Mouse (Mus musculus) midbrain, embryonic 13.5 days (tissue): ENCODE data around the gene Epha4. TPM values are rescaled to one million over a fixed set of nuclear protein-coding genes. Genes with fewer than 3 reads are reported as not detected.

Source experiments
- ATAC-seq: fragments of 200-750 bp; cut with Nextera tagmentation; 2 replicates; pipeline ENCODE4 v1.8.0; 2017; ENCODE audit warnings: mild to moderate bottlenecking, moderate TSS enrichment, moderate library complexity
- H3K27ac ChIP-seq: fragments of 300-500 bp; sonication (generic); 2 replicates; pipeline ENCODE4 v1.5.1; 2015; ENCODE audit warnings: inconsistent platforms, mild to moderate bottlenecking, moderate library complexity
- H3K27me3 ChIP-seq: fragments of 300-500 bp; sonication (generic); 2 replicates; pipeline ENCODE4 v1.6.1; 2015; ENCODE audit warnings: mild to moderate bottlenecking, inconsistent platforms
- H3K36me3 ChIP-seq: fragments of 300-500 bp; sonication (generic); 2 replicates; pipeline ENCODE4 v1.6.1; 2015; ENCODE audit warnings: mild to moderate bottlenecking, inconsistent platforms
- H3K4me1 ChIP-seq: fragments of 300-500 bp; sonication (generic); replicated peaks from 2 replicates; pipeline ENCODE4 v1.6.1; 2015; ENCODE audit warnings: inconsistent platforms
- H3K4me2 ChIP-seq: fragments of 300-500 bp; sonication (generic); replicated peaks from 2 replicates; pipeline ENCODE4 v1.6.1; 2015; ENCODE audit warnings: moderate library complexity, mild to moderate bottlenecking, inconsistent platforms
- H3K4me3 ChIP-seq: fragments of 300-500 bp; sonication (generic); replicated peaks from 2 replicates; pipeline ENCODE4 v1.5.1; 2015; ENCODE audit warnings: mild to moderate bottlenecking, inconsistent platforms
- H3K9ac ChIP-seq: fragments of 300-500 bp; sonication (generic); replicated peaks from 2 replicates; pipeline ENCODE4 v1.6.1; 2015; ENCODE audit warnings: mild to moderate bottlenecking, inconsistent platforms
- H3K9me3 ChIP-seq: fragments of 300-500 bp; sonication (generic); 2 replicates; pipeline ENCODE4 v1.6.1; 2016; ENCODE audit warnings: mild to moderate bottlenecking, inconsistent platforms
- WGBS: fragments of 180-500 bp; shearing (Covaris S2); methylation state at CpG from one replicate; pipeline ENCODE4 v1.1.7; 2015; 5-methylcytosine and 5-hydroxymethylcytosine counted together
- polyA plus RNA-seq: library from polyadenylated mRNA; unstranded; fragments of >200 nt; fragmentation: Nextera tagmentation; extraction: Ambion mirVana; gene quantifications from 2 replicates; pipeline ENCODE4 v1.2.1, GENCODE M21; 2015

Epha4 gene
- polyA plus RNA-seq, 1 experiment from 2014 or later: 37.5 TPM

GRCm38 (mm10) chr1:77495790-77496158 is 19.1 kb downstream of the Epha4 start:
- Histone ChIP-seq H3K27me3 (no peaks in the 10 kb centered on the region), H3K4me2 (peak overlapping the region; percentile 41), H3K9ac (no peak overlapping the region), H3K36me3 (0 out of 2 replicates have a peak, but pooled peaks cover 4% of the 10 kb centered on the region), H3K4me1 (peaks cover 77% of the 10 kb centered on the region), H3K4me3 (no peak overlapping the region), H3K9me3 (no peaks in the 10 kb centered on the region), H3K27ac (peak overlapping the region; percentile 84)
- 8% methylated on average over 7 of the region's 7 CpGs for WGBS
- no peak for ATAC-seq

- H3K9me3 ChIP-seq: no peaks in the 10 kb centered on the region
- ATAC-seq: no peak
- peaks cover 71% of the 10 kb centered on the region for H3K4me1 ChIP-seq
- H3K9ac ChIP-seq: no peak overlapping the region
- peak overlapping the region; percentile 84 for H3K27ac ChIP-seq
- H3K4me3 ChIP-seq: no peak overlapping the region
- 0 out of 2 replicates have a peak, but pooled peaks cover 3% of the 10 kb centered on the region for H3K36me3 ChIP-seq
- 9% methylated on average over 10 of the region's 10 CpGs for WGBS
- H3K27me3 ChIP-seq: no peaks in the 10 kb centered on the region
- H3K4me2 ChIP-seq: peak overlapping the region; percentile 41
Measured at GRCm38 (mm10) chr1:77495030-77495789, 19.7 kb downstream of the Epha4 start.

- H3K27ac ChIP-seq: peak overlapping the region; percentile 17
- H3K4me2 ChIP-seq: peak overlapping the region; percentile 25
- no peaks in the 10 kb centered on the region for H3K36me3 ChIP-seq
- peaks cover 62% of the 10 kb centered on the region for H3K4me1 ChIP-seq
- no peak overlapping the region for H3K4me3 ChIP-seq
- 0 out of 2 replicates have a peak, but pooled peaks have one; percentile 25 for ATAC-seq
- H3K9ac ChIP-seq: no peak overlapping the region
- no peaks in the 10 kb centered on the region for H3K27me3 ChIP-seq
- 9% methylated on average over 10 of the region's 10 CpGs for WGBS
- H3K9me3 ChIP-seq: no peaks in the 10 kb centered on the region
Measured at GRCm38 (mm10) chr1:77493841-77494635, 20.9 kb downstream of the Epha4 start.

- WGBS: 94% methylated on average over 6 of the region's 6 CpGs
- Histone ChIP-seq H3K4me1 (peaks cover 31% of the 10 kb centered on the region), H3K4me2 (no peak overlapping the region), H3K9me3 (no peaks in the 10 kb centered on the region), H3K27ac (no peak overlapping the region), H3K27me3 (no peaks in the 10 kb centered on the region), H3K36me3 (no peaks in the 10 kb centered on the region), H3K4me3 (no peak overlapping the region), H3K9ac (no peak overlapping the region)
- no peak for ATAC-seq
Measured at GRCm38 (mm10) chr1:77490166-77490565, 24.7 kb downstream of the Epha4 start.

GRCm38 (mm10) chr1:77489387-77489786 is 25.5 kb downstream of the Epha4 start:
- Histone ChIP-seq H3K4me1 (peaks cover 25% of the 10 kb centered on the region), H3K4me3 (no peak overlapping the region), H3K27ac (no peak overlapping the region), H3K9me3 (no peaks in the 10 kb centered on the region), H3K27me3 (no peaks in the 10 kb centered on the region), H3K4me2 (no peak overlapping the region), H3K9ac (no peak overlapping the region), H3K36me3 (no peaks in the 10 kb centered on the region)
- 94% methylated on average over 7 of the region's 7 CpGs for WGBS
- ATAC-seq: no peak

- no peak overlapping the region for H3K27ac ChIP-seq
- no peak overlapping the region for H3K4me2 ChIP-seq
- ATAC-seq: no peak
- H3K27me3 ChIP-seq: no peaks in the 10 kb centered on the region
- no peaks in the 10 kb centered on the region for H3K9me3 ChIP-seq
- WGBS: 74% methylated on average over 13 of the region's 13 CpGs
- H3K36me3 ChIP-seq: no peaks in the 10 kb centered on the region
- H3K4me1 ChIP-seq: peaks cover 11% of the 10 kb centered on the region
- no peak overlapping the region for H3K9ac ChIP-seq
- no peak overlapping the region for H3K4me3 ChIP-seq
Measured at GRCm38 (mm10) chr1:77487856-77488462, 26.9 kb downstream of the Epha4 start.

GRCm38 (mm10) chr1:77484766-77485596 is 29.9 kb downstream of the Epha4 start:
- Histone ChIP-seq H3K36me3 (no peaks in the 10 kb centered on the region), H3K4me1 (0 out of 2 replicates have a peak, but pooled peaks cover 5% of the 10 kb centered on the region), H3K4me3 (no peak overlapping the region), H3K4me2 (no peak overlapping the region), H3K27me3 (no peaks in the 10 kb centered on the region), H3K9ac (no peak overlapping the region), H3K27ac (no peak overlapping the region), H3K9me3 (no peaks in the 10 kb centered on the region)
- no peak for ATAC-seq
- 89% methylated on average over 6 of the region's 6 CpGs for WGBS

GRCm38 (mm10) chr1:77475808-77476413 is 39.0 kb downstream of the Epha4 start:
- no peak overlapping the region for H3K9ac ChIP-seq
- no peaks in the 10 kb centered on the region for H3K27me3 ChIP-seq
- H3K4me1 ChIP-seq: peaks cover 19% of the 10 kb centered on the region
- no peak overlapping the region for H3K27ac ChIP-seq
- no peaks in the 10 kb centered on the region for H3K9me3 ChIP-seq
- no peaks in the 10 kb centered on the region for H3K36me3 ChIP-seq
- H3K4me3 ChIP-seq: no peak overlapping the region
- no peak for ATAC-seq
- H3K4me2 ChIP-seq: no peak overlapping the region
- WGBS: 89% methylated on average over 3 of the region's 3 CpGs

- ATAC-seq: no peak
Measured at GRCm38 (mm10) chr1:77473446-77474376, 41.2 kb downstream of the Epha4 start.

GRCm38 (mm10) chr1:77472566-77472965 is 42.3 kb downstream of the Epha4 start:
- Histone ChIP-seq H3K9me3 (no peaks in the 10 kb centered on the region), H3K4me2 (no peak overlapping the region), H3K27ac (no peak overlapping the region), H3K4me1 (peaks cover 21% of the 10 kb centered on the region), H3K27me3 (no peaks in the 10 kb centered on the region), H3K36me3 (no peaks in the 10 kb centered on the region), H3K4me3 (no peak overlapping the region), H3K9ac (no peak overlapping the region)
- WGBS: 67% methylated on average over 2 of the region's 2 CpGs
- no peak for ATAC-seq

More at GRCm38 (mm10) chr1:77473446-77474376, 41.2 kb downstream of the Epha4 start:
- H3K4me1 ChIP-seq: peaks cover 21% of the 10 kb centered on the region
- H3K4me2 ChIP-seq: no peak overlapping the region
- H3K9ac ChIP-seq: no peak overlapping the region
- WGBS: 50% methylated on average over 12 of the region's 12 CpGs
- H3K27ac ChIP-seq: no peak overlapping the region
- no peaks in the 10 kb centered on the region for H3K27me3 ChIP-seq
- no peak overlapping the region for H3K4me3 ChIP-seq
- no peaks in the 10 kb centered on the region for H3K36me3 ChIP-seq
- no peaks in the 10 kb centered on the region for H3K9me3 ChIP-seq
